Mouse (Mus musculus) liver, embryonic 14.5 days (tissue): ENCODE results near the gene Ankrd63. TPM values are rescaled to one million over a fixed set of nuclear protein-coding genes. Genes with fewer than 3 reads are reported as not detected.

Experiments
- ATAC-seq: fragments of 200-750 bp; cut with Nextera tagmentation; 2 replicates; pipeline ENCODE4 v1.8.0; 2017; ENCODE audit warnings: moderate number of reproducible peaks, mild to moderate bottlenecking, moderate library complexity; ENCODE audit not compliant: insufficient read depth
- DNase-seq, 3 experiments: peaks; one replicate each; pipeline ENCODE4 v3.0.0-alpha.2; 2012 to 2013; ENCODE audit warnings: low read depth in 3 of 3, low spot score in 3 of 3
- H3K27ac ChIP-seq: fragments of 300-500 bp; sonication (generic); 2 replicates; pipeline ENCODE4 v1.5.1; 2014; ENCODE audit warnings: moderate library complexity, mild to moderate bottlenecking, control low read depth, inconsistent platforms
- H3K27me3 ChIP-seq: fragments of 300-500 bp; sonication (generic); 2 replicates; pipeline ENCODE4 v1.6.1; 2014; ENCODE audit warnings: mild to moderate bottlenecking, low read length, moderate library complexity; ENCODE audit not compliant: control insufficient read depth, insufficient read depth
- H3K36me3 ChIP-seq: fragments of 300-500 bp; sonication (generic); replicated peaks from 2 replicates; pipeline ENCODE4 v1.6.1; 2014; ENCODE audit warnings: low read depth; ENCODE audit not compliant: control insufficient read depth, insufficient read depth
- H3K4me1 ChIP-seq, 2 experiments: fragments of 200-500 bp in 1 of 2; fragments of 300-500 bp in 1 of 2; sonication (generic) in 1 of 2; replicated peaks; 2 replicates each; pipeline ENCODE4 v1.6.1; 2012 to 2014; ENCODE audit warnings: antibody characterized with exemption in 1 of 2, inconsistent platforms in 1 of 2, low read length in 1 of 2; ENCODE audit not compliant: control insufficient read depth in 2 of 2, insufficient read depth in 2 of 2
- H3K4me2 ChIP-seq: fragments of 300-500 bp; sonication (generic); 2 replicates; pipeline ENCODE4 v1.6.1; 2014; ENCODE audit warnings: low read depth, mild to moderate bottlenecking, control low read depth, moderate library complexity
- H3K4me3 ChIP-seq, 2 experiments: fragments of 200-500 bp in 1 of 2; fragments of 300-500 bp in 1 of 2; sonication (generic) in 1 of 2; 2 replicates each; pipeline ENCODE4 v1.5.1; 2012 to 2014; ENCODE audit warnings: low read depth in 2 of 2, low read length in 2 of 2, mild to moderate bottlenecking in 2 of 2, control low read depth in 1 of 2, inconsistent platforms in 1 of 2, moderate library complexity in 1 of 2; ENCODE audit not compliant: insufficient read depth in 1 of 2
- H3K9ac ChIP-seq: fragments of 300-500 bp; sonication (generic); replicated peaks from 2 replicates; pipeline ENCODE4 v1.6.1; 2014; ENCODE audit warnings: mild to moderate bottlenecking, control low read depth, moderate library complexity
- H3K9me3 ChIP-seq: fragments of 300-500 bp; sonication (generic); 2 replicates; pipeline ENCODE4 v1.6.1; 2016; ENCODE audit warnings: low read length, mixed read lengths; ENCODE audit not compliant: control insufficient read depth
- CTCF ChIP-seq: IDR thresholded peaks from 2 replicates; pipeline ENCODE4 v1.5.1; 2016; ENCODE audit warnings: antibody characterized with exemption, low read depth, control low read depth
- EP300 ChIP-seq: IDR thresholded peaks from 2 replicates; pipeline ENCODE4 v1.6.1; 2016; ENCODE audit warnings: antibody characterized with exemption, low read depth
- WGBS: fragments of 180-500 bp; shearing (Covaris S2); extraction: QIAGEN DNeasy Blood & Tissue Kit; methylation state at CpG from one replicate; pipeline ENCODE4 v1.1.7; 2014; ENCODE audit not compliant: insufficient replicate concordance; 5-methylcytosine and 5-hydroxymethylcytosine counted together
- polyA plus RNA-seq, 2 experiments: library from polyadenylated mRNA; depleted of rRNA in 1 of 2; stranded (reverse) in 1 of 2; unstranded in 1 of 2; fragments of >200 nt; fragmentation: Nextera tagmentation in 1 of 2; extraction: Ambion mirVana in 1 of 2; gene quantifications; 2 replicates each; pipeline versions ENCODE4 v1.2.1 to v1.2.3; 2012 to 2014

The Ankrd63 gene
- polyA plus RNA-seq, 2 experiments, result 0.03 to 0.07 TPM

GRCm38 (mm10) chr2:118749341-118749884 lies 45.6 kb upstream of the Ankrd63 start:
- H3K4me3 ChIP-seq, result no peak overlapping the region
- no peak overlapping the region for H3K4me2 ChIP-seq
- TF ChIP-seq CTCF (no peak), EP300 (no peak)
- DNase-seq, result no peak
- H3K27me3 ChIP-seq, result peaks cover 4% of the 10 kb centered on the region
- peaks cover 28 to 41% of the 10 kb centered on the region in 2 experiments for H3K4me1 ChIP-seq
- no peaks in the 10 kb centered on the region for H3K9me3 ChIP-seq
- H3K36me3 ChIP-seq, result no peaks in the 10 kb centered on the region
- no peak overlapping the region for H3K27ac ChIP-seq
- H3K9ac ChIP-seq, result no peak overlapping the region
- ATAC-seq, result no peak
- 68% methylated on average over 10 of the region's 10 CpGs for WGBS

- Histone ChIP-seq H3K9ac (peak overlapping the region; percentile 91), H3K4me1 (peaks cover 22 to 37% of the 10 kb centered on the region in 2 experiments), H3K36me3 (no peaks in the 10 kb centered on the region), H3K27me3 (peaks cover 5% of the 10 kb centered on the region), H3K4me3 (peak overlapping the region; percentile 78 to 88), H3K4me2 (peak overlapping the region; percentile 80), H3K9me3 (no peaks in the 10 kb centered on the region), H3K27ac (no peak overlapping the region)
- ATAC-seq (no peak), DNase-seq (no peak)
- TF ChIP-seq EP300 (no peak), CTCF (no peak)
- WGBS, result 34% methylated on average over 10 of the region's 10 CpGs
These were observed 43.7 kb upstream of the Ankrd63 start for GRCm38 (mm10) chr2:118747301-118747960.

GRCm38 (mm10) chr2:118745915-118746901 lies 42.4 kb upstream of the Ankrd63 start:
- DNase-seq (no peak), ATAC-seq (peak; percentile 57)
- under 1% methylated on average over 112 of the region's 113 CpGs for WGBS
- Histone ChIP-seq H3K4me1 (peaks cover 12 to 25% of the 10 kb centered on the region in 2 experiments), H3K9me3 (no peaks in the 10 kb centered on the region), H3K4me3 (peak overlapping the region; percentile 78 to 88), H3K36me3 (no peaks in the 10 kb centered on the region), H3K4me2 (peak overlapping the region; percentile 80), H3K9ac (peak overlapping the region; percentile 91), H3K27ac (no peak overlapping the region), H3K27me3 (peaks cover 5% of the 10 kb centered on the region)
- TF ChIP-seq CTCF (no peak), EP300 (no peak)

- TF ChIP-seq EP300, result no peak
- TF ChIP-seq CTCF, result no peak
- under 1% methylated on average over 57 of the region's 57 CpGs for WGBS
- H3K4me1 ChIP-seq, result peaks cover 12 to 25% of the 10 kb centered on the region in 2 experiments
- DNase-seq (peak; percentile 78 to 83 (median 81)), ATAC-seq (peak; percentile 88)
- peak within 1 kb of the TSS; percentile 78 to 88 for H3K4me3 ChIP-seq
- no peaks in the 10 kb centered on the region for H3K9me3 ChIP-seq
- peaks cover 5% of the 10 kb centered on the region for H3K27me3 ChIP-seq
- H3K36me3 ChIP-seq, result no peaks in the 10 kb centered on the region
- H3K9ac ChIP-seq, result peak within 1 kb of the TSS; percentile 91
- no peak within 1 kb of the TSS for H3K27ac ChIP-seq
- H3K4me2 ChIP-seq, result peak within 1 kb of the TSS; percentile 80
These were observed 41.6 kb upstream of the Ankrd63 start, which contains the start of gene Inafm2 for GRCm38 (mm10) chr2:118745232-118745884. Gene Inafm2 (plus strand): TSS chr2:118745758.
